ENCODE assay signal across 29 mouse cellular contexts in genomic region chr13:51172601-51173000, GRCm38 (mm10). TPM values are rescaled to one million over a fixed set of nuclear protein-coding genes. Genes with fewer than 3 reads are reported as not detected.
A peak's percentile ranks its signal among the peaks of the same experiment; 100 is the strongest.
DNase-seq lines count a peak whose midpoint lies in the region; ATAC-seq and TF ChIP-seq lines count a peak whose summit lies in the region.
"Had no signal": no experiment of that assay in that cellular context is flagged by ENCODE, and none has a peak within 500 bp of the region (broad histone marks: within the 10 kb centered on the region; RNA-seq: fewer than 3 reads in every experiment).

No protein-coding gene starts in this region.

- H3K36me3 ChIP-seq in heart, adult 2 months (ENCODE audit: control insufficient read depth, insufficient read depth, low read length) = no peaks in the 10 kb centered on the region
- no peaks in the 10 kb centered on the region for H3K36me3 ChIP-seq in midbrain, postnatal 0 days (ENCODE audit: insufficient read depth, low read length)
- no peaks in the 10 kb centered on the region for H3K36me3 ChIP-seq in midbrain, embryonic 16.5 days (ENCODE audit: control insufficient read depth, insufficient read depth, low read length)
- H3K36me3 ChIP-seq: embryonic facial prominence, embryonic 12.5 days; embryonic facial prominence, embryonic 15.5 days; forebrain, embryonic 12.5 days; forebrain, embryonic 15.5 days; heart, embryonic 12.5 days; heart, embryonic 15.5 days; hindbrain, embryonic 10.5 days; hindbrain, embryonic 13.5 days had no signal

- intact Hi-C loops in heart, adult 2 months (cut with DNase I) = loop anchor here (5.0 kb wide), 1 partner anchor 225 kb away; no protein-coding TSS in a partner anchor

- peak; percentile 76 for DNase-seq in heart, adult 11 months
- no peak for DNase-seq in heart, adult 2 months
- no peak for DNase-seq in midbrain, postnatal 0 days (ENCODE audit: low spot score)
- DNase-seq in retina, embryonic 14.5 days (ENCODE audit: low spot score) = peak; percentile 57
- DNase-seq in adrenal gland, adult 18-20 months (ENCODE audit: low spot score in 2 of 2) = no peak
- no peak for DNase-seq in right cerebral cortex, postnatal 14 days
- DNase-seq: adrenal gland, postnatal 10 days; adrenal gland, postnatal 36 days; cerebellum, adult 11 months; cerebellum, adult 2 months; cerebellum, adult 9-11 months; cerebellum, postnatal 25 days; gastrocnemius, postnatal 10 days; gastrocnemius, postnatal 36 days; heart, postnatal 10 days; heart, postnatal 36 days had no signal

- H3K4me1 ChIP-seq in heart, adult 2 months (ENCODE audit: control insufficient read depth, insufficient read depth, low read length) = no peaks in the 10 kb centered on the region
- H3K4me1 ChIP-seq in midbrain, postnatal 0 days (ENCODE audit: insufficient read depth, low read length) = no peaks in the 10 kb centered on the region; the same call in 1 of the 2 replicates
- peaks cover 16% of the 10 kb centered on the region for H3K4me1 ChIP-seq in midbrain, embryonic 16.5 days (ENCODE audit: control insufficient read depth, insufficient read depth, low read length)

- 97% methylated on average over 7 of the region's 7 CpGs for WGBS in heart, adult 2 months
- WGBS in midbrain, postnatal 0 days = 45% methylated on average over 7 of the region's 7 CpGs
- WGBS in midbrain, embryonic 16.5 days = 49% methylated on average over 7 of the region's 7 CpGs

- H3K4me2 ChIP-seq in midbrain, postnatal 0 days (ENCODE audit: low read depth, low read length, poor library complexity, severe bottlenecking) = peak overlapping the region; percentile 87; the same call in 1 of the 2 replicates
- H3K4me2 ChIP-seq in midbrain, embryonic 16.5 days (ENCODE audit: low read length) = no peak overlapping the region
- H3K4me2 ChIP-seq: embryonic facial prominence, embryonic 15.5 days; heart, embryonic 12.5 days had no signal

- H3K9me3 ChIP-seq in midbrain, postnatal 0 days (ENCODE audit: low read length) = no peaks in the 10 kb centered on the region
- no peaks in the 10 kb centered on the region; the same call in 1 of the 2 replicates for H3K9me3 ChIP-seq in midbrain, embryonic 16.5 days (replicated peaks; ENCODE audit: control insufficient read depth, low read length, poor library complexity, severe bottlenecking)
- H3K9me3 ChIP-seq: embryonic facial prominence, embryonic 15.5 days; forebrain, embryonic 12.5 days; forebrain, embryonic 15.5 days; hindbrain, embryonic 13.5 days had no signal

- ATAC-seq in midbrain, postnatal 0 days (ENCODE audit: low FRiP score) = no peak
- no peak for ATAC-seq in midbrain, embryonic 16.5 days
- ATAC-seq: activated CD4-positive, CD25-positive, alpha-beta regulatory T cell, adult 4 months; forebrain, embryonic 15.5 days; hindbrain, postnatal 0 days had no signal

- TF ChIP-seq EP300 in heart, adult 2 months (IDR thresholded peaks at IDR 0.05; ENCODE audit: insufficient read depth, low read depth, low read length) = no peak

- no peak overlapping the region for H3K9ac ChIP-seq in heart, adult 2 months (ENCODE audit: low read depth, low read length)
- H3K9ac ChIP-seq in midbrain, postnatal 0 days (replicated peaks; ENCODE audit: low read length, poor library complexity, severe bottlenecking) = no peak overlapping the region
- no peak overlapping the region for H3K9ac ChIP-seq in midbrain, embryonic 16.5 days (ENCODE audit: low read depth, low read length)
- H3K9ac ChIP-seq: embryonic facial prominence, embryonic 12.5 days; embryonic facial prominence, embryonic 15.5 days; forebrain, embryonic 12.5 days; heart, embryonic 12.5 days; heart, embryonic 15.5 days had no signal

- TF ChIP-seq POLR2A in heart, adult 2 months (IDR thresholded peaks at IDR 0.05; ENCODE audit: insufficient read depth, low read depth, low read length) = no peak

- H3K27me3 ChIP-seq in heart, adult 2 months (ENCODE audit: control insufficient read depth, insufficient read depth, low read length) = no peaks in the 10 kb centered on the region; the same call in 1 of the 2 replicates
- H3K27me3 ChIP-seq in midbrain, postnatal 0 days (ENCODE audit: insufficient read depth, low read length) = peaks cover 10% of the 10 kb centered on the region; the same call in 1 of the 2 replicates
- H3K27me3 ChIP-seq in midbrain, embryonic 16.5 days (ENCODE audit: control insufficient read depth, insufficient read depth, low read depth, low read length) = peaks cover 3% of the 10 kb centered on the region; the same call in 1 of the 2 replicates

- TF ChIP-seq CTCF in heart, adult 2 months (IDR thresholded peaks at IDR 0.05) = no peak
- no peak for TF ChIP-seq CTCF in midbrain, postnatal 0 days (IDR thresholded peaks at IDR 0.05)

- H3K27ac ChIP-seq in heart, adult 2 months = no peak overlapping the region
- no peak overlapping the region for H3K27ac ChIP-seq in midbrain, postnatal 0 days (ENCODE audit: low read depth, low read length)
- no peak overlapping the region for H3K27ac ChIP-seq in midbrain, embryonic 16.5 days (ENCODE audit: low read length)
- H3K27ac ChIP-seq: embryonic facial prominence, embryonic 12.5 days; embryonic facial prominence, embryonic 15.5 days; forebrain, embryonic 12.5 days; forebrain, embryonic 15.5 days; heart, embryonic 15.5 days; hindbrain, embryonic 10.5 days; hindbrain, embryonic 13.5 days; hindbrain, postnatal 0 days had no signal

- H3K79me2 ChIP-seq in heart, adult 2 months (replicated peaks; ENCODE audit: control insufficient read depth, insufficient read depth, low read length) = no peaks in the 10 kb centered on the region

- no peak overlapping the region for H3K4me3 ChIP-seq in heart, adult 2 months
- no peak overlapping the region for H3K4me3 ChIP-seq in midbrain, postnatal 0 days (ENCODE audit: low read depth, low read length)
- no peak overlapping the region for H3K4me3 ChIP-seq in midbrain, embryonic 16.5 days (ENCODE audit: low read depth, low read length)
- H3K4me3 ChIP-seq: embryonic facial prominence, embryonic 15.5 days; forebrain, embryonic 12.5 days; forebrain, embryonic 15.5 days; heart, embryonic 12.5 days; heart, embryonic 15.5 days; hindbrain, embryonic 10.5 days; hindbrain, embryonic 13.5 days had no signal

RNA-seq across cellular contexts. Expression of gene Nxnl2, which starts 1.8 kb away (rescaled TPM):
- under 1 TPM; 0.29 to 0.55 TPM for total RNA-seq in heart, adult 2 months (2021)
- 0.29 and 0.55 TPM in 2 replicates for polyA plus RNA-seq in heart, adult 2 months (2012; rRNA removed)
- total RNA-seq in midbrain, postnatal 0 days (2014; rRNA removed) = 3.4 and 6.7 TPM in 2 replicates
- 8.3 and 9.3 TPM in 2 replicates for polyA plus RNA-seq in midbrain, postnatal 0 days (2015; fragmentation: Nextera tagmentation; extraction: Ambion mirVana)
- 3.2 and 3.9 TPM in 2 replicates for polyA plus RNA-seq in midbrain, embryonic 16.5 days (2015; fragmentation: Nextera tagmentation; extraction: Ambion mirVana)
- under 1 TPM; 0.27 to 0.67 TPM for total RNA-seq in adrenal gland, adult 18-20 months (2021)
- total RNA-seq: common myeloid progenitor, adult 5-6 weeks; granulocyte monocyte progenitor cell, adult 5-6 weeks had no signal

Comparison
In these comparisons a context has a peak if more than half of its experiments do, and no peak if none do; other contexts are left out.
1. DNase-seq: peak in heart, adult 11 months (single experiment) and retina, embryonic 14.5 days (single experiment); none in heart, adult 2 months (0 of 2), midbrain, postnatal 0 days (single experiment), adrenal gland, adult 18-20 months (0 of 2) and right cerebral cortex, postnatal 14 days (single experiment).